Mouse (Mus musculus): ENCODE results near the gene Atg14. TPM values are rescaled to one million over a fixed set of nuclear protein-coding genes. Genes with fewer than 3 reads are reported as not detected.

Atg14 gene
- polyA plus RNA-seq, 1 experiment: 4.7 TPM

GRCm38 (mm10) chr14:47584346-47584745 lies 13.9 kb upstream of the Atg14 start:
- TF ChIP-seq POLR2A (IDR thresholded peaks at IDR 0.05; ENCODE audit: control insufficient read depth, low read depth, low read length) (no peak), CTCF (IDR thresholded peaks at IDR 0.05; ENCODE audit: control insufficient read depth, insufficient read depth, insufficient replicate concordance, low read depth, low read length) (no peak)
- no peak overlapping the region for H3K27ac ChIP-seq (ENCODE audit: control insufficient read depth, insufficient read depth, low read depth, low read length)
- no peaks in the 10 kb centered on the region for H3K27me3 ChIP-seq (ENCODE audit: control insufficient read depth, insufficient read depth, low read length)
- H3K4me3 ChIP-seq (ENCODE audit: control insufficient read depth, low read depth, low read length): no peak overlapping the region
- H3K36me3 ChIP-seq (ENCODE audit: control insufficient read depth, insufficient read depth, low read length): no peaks in the 10 kb centered on the region
- no peaks in the 10 kb centered on the region for H3K4me1 ChIP-seq (ENCODE audit: control insufficient read depth, insufficient read depth, low read length)

- H3K4me1 ChIP-seq (ENCODE audit: control insufficient read depth, insufficient read depth, low read length): no peaks in the 10 kb centered on the region
- TF ChIP-seq CTCF (IDR thresholded peaks at IDR 0.05; ENCODE audit: control insufficient read depth, insufficient read depth, insufficient replicate concordance, low read depth, low read length) (no peak), POLR2A (IDR thresholded peaks at IDR 0.05; ENCODE audit: control insufficient read depth, low read depth, low read length) (no peak)
- no peak overlapping the region for H3K27ac ChIP-seq (ENCODE audit: control insufficient read depth, insufficient read depth, low read depth, low read length)
- no peaks in the 10 kb centered on the region for H3K36me3 ChIP-seq (ENCODE audit: control insufficient read depth, insufficient read depth, low read length)
- no peak overlapping the region for H3K4me3 ChIP-seq (ENCODE audit: control insufficient read depth, low read depth, low read length)
- H3K27me3 ChIP-seq (ENCODE audit: control insufficient read depth, insufficient read depth, low read length): no peaks in the 10 kb centered on the region
Measured at GRCm38 (mm10) chr14:47581681-47582080, 11.2 kb upstream of the Atg14 start.

GRCm38 (mm10) chr14:47581280-47581679 lies 10.8 kb upstream of the Atg14 start:
- TF ChIP-seq CTCF (IDR thresholded peaks at IDR 0.05; ENCODE audit: control insufficient read depth, insufficient read depth, insufficient replicate concordance, low read depth, low read length): no peak
- no peak for TF ChIP-seq POLR2A (IDR thresholded peaks at IDR 0.05; ENCODE audit: control insufficient read depth, low read depth, low read length)
- H3K4me3 ChIP-seq (ENCODE audit: control insufficient read depth, low read depth, low read length): no peak overlapping the region

GRCm38 (mm10) chr14:47578086-47578485 lies 7.6 kb upstream of the Atg14 start:
- H3K4me1 ChIP-seq (ENCODE audit: control insufficient read depth, insufficient read depth, low read length): no peaks in the 10 kb centered on the region
- TF ChIP-seq POLR2A (IDR thresholded peaks at IDR 0.05; ENCODE audit: control insufficient read depth, low read depth, low read length): no peak
- no peak for TF ChIP-seq CTCF (IDR thresholded peaks at IDR 0.05; ENCODE audit: control insufficient read depth, insufficient read depth, insufficient replicate concordance, low read depth, low read length)
- H3K27ac ChIP-seq (ENCODE audit: control insufficient read depth, insufficient read depth, low read depth, low read length): no peak overlapping the region
- no peak overlapping the region for H3K4me3 ChIP-seq (ENCODE audit: control insufficient read depth, low read depth, low read length)
- no peaks in the 10 kb centered on the region for H3K36me3 ChIP-seq (ENCODE audit: control insufficient read depth, insufficient read depth, low read length)
- H3K27me3 ChIP-seq (ENCODE audit: control insufficient read depth, insufficient read depth, low read length): no peaks in the 10 kb centered on the region

More at GRCm38 (mm10) chr14:47581280-47581679, 10.8 kb upstream of the Atg14 start:
- Histone ChIP-seq H3K36me3 (ENCODE audit: control insufficient read depth, insufficient read depth, low read length) (no peaks in the 10 kb centered on the region), H3K27ac (ENCODE audit: control insufficient read depth, insufficient read depth, low read depth, low read length) (no peak overlapping the region), H3K27me3 (ENCODE audit: control insufficient read depth, insufficient read depth, low read length) (no peaks in the 10 kb centered on the region), H3K4me1 (ENCODE audit: control insufficient read depth, insufficient read depth, low read length) (no peaks in the 10 kb centered on the region)

GRCm38 (mm10) chr14:47576687-47577086 lies 6.2 kb upstream of the Atg14 start:
- H3K27ac ChIP-seq (ENCODE audit: control insufficient read depth, insufficient read depth, low read depth, low read length): no peak overlapping the region
- no peak overlapping the region for H3K4me3 ChIP-seq (ENCODE audit: control insufficient read depth, low read depth, low read length)
- no peaks in the 10 kb centered on the region for H3K36me3 ChIP-seq (ENCODE audit: control insufficient read depth, insufficient read depth, low read length)
- no peaks in the 10 kb centered on the region for H3K4me1 ChIP-seq (ENCODE audit: control insufficient read depth, insufficient read depth, low read length)
- no peak for TF ChIP-seq POLR2A (IDR thresholded peaks at IDR 0.05; ENCODE audit: control insufficient read depth, low read depth, low read length)
- TF ChIP-seq CTCF (IDR thresholded peaks at IDR 0.05; ENCODE audit: control insufficient read depth, insufficient read depth, insufficient replicate concordance, low read depth, low read length): no peak
- H3K27me3 ChIP-seq (ENCODE audit: control insufficient read depth, insufficient read depth, low read length): no peaks in the 10 kb centered on the region

- Histone ChIP-seq H3K27me3 (ENCODE audit: control insufficient read depth, insufficient read depth, low read length) (no peaks in the 10 kb centered on the region), H3K27ac (ENCODE audit: control insufficient read depth, insufficient read depth, low read depth, low read length) (no peak overlapping the region), H3K4me1 (ENCODE audit: control insufficient read depth, insufficient read depth, low read length) (no peaks in the 10 kb centered on the region)
Measured at GRCm38 (mm10) chr14:47574721-47575120, 4.3 kb upstream of the Atg14 start.

GRCm38 (mm10) chr14:47572707-47573106 lies 2.3 kb upstream of the Atg14 start:
- Histone ChIP-seq H3K36me3 (ENCODE audit: control insufficient read depth, insufficient read depth, low read length) (no peaks in the 10 kb centered on the region), H3K4me1 (ENCODE audit: control insufficient read depth, insufficient read depth, low read length) (peaks cover 4% of the 10 kb centered on the region), H3K27ac (ENCODE audit: control insufficient read depth, insufficient read depth, low read depth, low read length) (no peak overlapping the region), H3K27me3 (ENCODE audit: control insufficient read depth, insufficient read depth, low read length) (no peaks in the 10 kb centered on the region), H3K4me3 (ENCODE audit: control insufficient read depth, low read depth, low read length) (no peak overlapping the region)
- no peak for TF ChIP-seq POLR2A (IDR thresholded peaks at IDR 0.05; ENCODE audit: control insufficient read depth, low read depth, low read length)
- no peak for TF ChIP-seq CTCF (IDR thresholded peaks at IDR 0.05; ENCODE audit: control insufficient read depth, insufficient read depth, insufficient replicate concordance, low read depth, low read length)

More at GRCm38 (mm10) chr14:47574721-47575120, 4.3 kb upstream of the Atg14 start:
- H3K4me3 ChIP-seq (ENCODE audit: control insufficient read depth, low read depth, low read length): no peak overlapping the region
- H3K36me3 ChIP-seq (ENCODE audit: control insufficient read depth, insufficient read depth, low read length): no peaks in the 10 kb centered on the region
- TF ChIP-seq POLR2A (IDR thresholded peaks at IDR 0.05; ENCODE audit: control insufficient read depth, low read depth, low read length) (no peak), CTCF (IDR thresholded peaks at IDR 0.05; ENCODE audit: control insufficient read depth, insufficient read depth, insufficient replicate concordance, low read depth, low read length) (no peak)
